Mouse (Mus musculus) CH12.LX (cell line): Measurements from ENCODE around the gene Npepps. TPM values are rescaled to one million over a fixed set of nuclear protein-coding genes. Genes with fewer than 3 reads are reported as not detected.
"Not testable (repeated sequence)": the region's sequence is repeated elsewhere in the genome, so short reads cannot be mapped to it uniquely, and the experiment has no call there.

ENCODE experiments used
- DNase-seq: peaks from one replicate; pipeline ENCODE4 v3.0.0-alpha.2; 2013; ENCODE audit errors: extremely low read depth
- H3K27ac ChIP-seq: 2 replicates; pipeline ENCODE4 v1.5.1; 2012; ENCODE audit warnings: low read depth, mild to moderate bottlenecking, control low read depth, moderate library complexity; ENCODE audit not compliant: insufficient read depth
- H3K27me3 ChIP-seq: replicated peaks from 2 replicates; pipeline ENCODE3; 2012; ENCODE audit warnings: inconsistent platforms
- H3K36me3 ChIP-seq, 2 experiments: replicated peaks in 1 of 2; 2 replicates each; pipeline versions ENCODE3 to v1.6.1; 2012; ENCODE audit warnings: inconsistent platforms in 1 of 2, low read length in 1 of 2, mild to moderate bottlenecking in 1 of 2, mixed read lengths in 1 of 2, moderate library complexity in 1 of 2; ENCODE audit not compliant: control insufficient read depth in 1 of 2, insufficient read depth in 1 of 2
- H3K4me1 ChIP-seq, 2 experiments: 2 replicates each; pipeline ENCODE4 v1.6.1; 2012; ENCODE audit warnings: inconsistent platforms in 1 of 2, moderate library complexity in 1 of 2; ENCODE audit not compliant: insufficient read depth in 2 of 2, control insufficient read depth in 1 of 2
- H3K4me2 ChIP-seq: 2 replicates; pipeline ENCODE4 v1.6.1; 2012; ENCODE audit warnings: low read depth, mild to moderate bottlenecking, control low read depth; ENCODE audit not compliant: poor library complexity, insufficient read depth, severe bottlenecking
- H3K4me3 ChIP-seq, 3 experiments: fragments of 150-350 bp in 1 of 3; sonication (generic) in 1 of 3; replicated peaks in 1 of 3; 2 replicates each; pipeline versions ENCODE3 to v1.5.1; 2011 to 2012; ENCODE audit warnings: low read depth in 2 of 3, low read length in 2 of 3, mild to moderate bottlenecking in 2 of 3, moderate library complexity in 2 of 3, control low read depth in 1 of 3, improper control_type of control experiment in 1 of 3, inconsistent platforms in 1 of 3, mixed read lengths in 1 of 3; ENCODE audit not compliant: poor library complexity in 1 of 3
- H3K79me2 ChIP-seq: replicated peaks from 2 replicates; pipeline ENCODE4 v1.6.1; 2012; ENCODE audit warnings: mild to moderate bottlenecking, moderate library complexity; ENCODE audit not compliant: control insufficient read depth, poor library complexity, insufficient read depth, severe bottlenecking; ENCODE audit errors: extremely low read depth
- H3K9ac ChIP-seq: 2 replicates; pipeline ENCODE4 v1.6.1; 2012; ENCODE audit warnings: low read depth, mild to moderate bottlenecking, control low read depth, moderate library complexity; ENCODE audit not compliant: insufficient read depth
- H3K9me3 ChIP-seq: replicated peaks from 2 replicates; pipeline ENCODE3; 2012; ENCODE audit warnings: low read length, inconsistent platforms, mixed read lengths
- BHLHE40 ChIP-seq: IDR thresholded peaks from 2 replicates; pipeline ENCODE4 v1.6.1; 2011; ENCODE audit warnings: mild to moderate bottlenecking, low read depth, low read length, improper control_type of control experiment
- CHD2 ChIP-seq: IDR thresholded peaks from 2 replicates; pipeline ENCODE4 v1.6.1; 2011; ENCODE audit warnings: low read length, improper control_type of control experiment
- CTCF ChIP-seq, 2 experiments: IDR thresholded peaks in 1 of 2; conservative IDR thresholded peaks in 1 of 2; 2 replicates each; pipeline ENCODE4 v1.5.1; 2011 to 2012; ENCODE audit warnings: low read depth in 2 of 2, low read length in 2 of 2, improper control_type of control experiment in 1 of 2, inconsistent platforms in 1 of 2, mild to moderate bottlenecking in 1 of 2, moderate library complexity in 1 of 2
- EP300 ChIP-seq: IDR thresholded peaks from 2 replicates; pipeline ENCODE4 v1.6.1; 2011; ENCODE audit warnings: low read length, improper control_type of control experiment
- ETS1 ChIP-seq: conservative IDR thresholded peaks from 2 replicates; pipeline ENCODE4 v1.6.1; 2012; ENCODE audit warnings: low read depth, mild to moderate bottlenecking, inconsistent platforms, low read length, improper control_type of control experiment, moderate library complexity
- HCFC1 ChIP-seq: IDR thresholded peaks from 2 replicates; pipeline ENCODE4 v1.6.1; 2012; ENCODE audit warnings: low read depth, mild to moderate bottlenecking, inconsistent platforms, low read length, improper control_type of control experiment
- IRF4 ChIP-seq: IDR thresholded peaks from 2 replicates; pipeline ENCODE4 v1.6.1; 2014; ENCODE audit warnings: low read depth, mild to moderate bottlenecking, inconsistent platforms, low read length, improper control_type of control experiment
- JUND ChIP-seq: conservative IDR thresholded peaks from 2 replicates; pipeline ENCODE4 v1.6.1; 2011; ENCODE audit warnings: low read depth, low read length, improper control_type of control experiment
- MAFK ChIP-seq: IDR thresholded peaks from 2 replicates; pipeline ENCODE4 v1.6.1; 2011; ENCODE audit warnings: low read length, improper control_type of control experiment; ENCODE audit not compliant: insufficient replicate concordance
- MAX ChIP-seq: IDR thresholded peaks from 2 replicates; pipeline ENCODE4 v1.6.1; 2011; ENCODE audit warnings: low read length, improper control_type of control experiment
- MAZ ChIP-seq: IDR thresholded peaks from 2 replicates; pipeline ENCODE4 v1.6.1; 2012; ENCODE audit warnings: low read depth, mild to moderate bottlenecking, inconsistent platforms, low read length, improper control_type of control experiment, moderate library complexity
- MEF2A ChIP-seq: IDR thresholded peaks from 2 replicates; pipeline ENCODE4 v1.6.1; 2014; ENCODE audit warnings: low read depth, mild to moderate bottlenecking, inconsistent platforms, low read length, improper control_type of control experiment, borderline replicate concordance
- MXI1 ChIP-seq: IDR thresholded peaks from 2 replicates; pipeline ENCODE4 v1.6.1; 2011; ENCODE audit warnings: mild to moderate bottlenecking, low read depth, low read length, improper control_type of control experiment
- RAD21 ChIP-seq: IDR thresholded peaks from 2 replicates; pipeline ENCODE4 v1.6.1; 2011; ENCODE audit warnings: low read depth, mild to moderate bottlenecking, low read length, improper control_type of control experiment, moderate library complexity
- SIN3A ChIP-seq: IDR thresholded peaks from 2 replicates; pipeline ENCODE4 v1.6.1; 2012; ENCODE audit warnings: low read length, improper control_type of control experiment, inconsistent platforms
- SMC3 ChIP-seq: IDR thresholded peaks from 2 replicates; pipeline ENCODE4 v1.6.1; 2011; ENCODE audit warnings: low read depth, low read length, improper control_type of control experiment
- TBP ChIP-seq: conservative IDR thresholded peaks from 2 replicates; pipeline ENCODE4 v1.6.1; 2011; ENCODE audit warnings: low read depth, low read length, improper control_type of control experiment
- TCF12 ChIP-seq: IDR thresholded peaks from 2 replicates; pipeline ENCODE4 v1.6.1; 2014; ENCODE audit warnings: low read depth, mild to moderate bottlenecking, inconsistent platforms, low read length, improper control_type of control experiment
- ZMIZ1 ChIP-seq: IDR thresholded peaks from 2 replicates; pipeline ENCODE4 v1.6.1; 2012; ENCODE audit warnings: low read depth, mild to moderate bottlenecking, inconsistent platforms, low read length, improper control_type of control experiment
- ZNF384 ChIP-seq: IDR thresholded peaks from 2 replicates; pipeline ENCODE4 v1.6.1; 2012; ENCODE audit warnings: low read depth, low read length, improper control_type of control experiment, inconsistent platforms
- dilution Hi-C: fragments of 300-500 bp; cut with MboI; formaldehyde crosslinking; loops from 2 replicates; pipeline ENCODE4 v1.14.3; 2020; ENCODE audit warnings: low sequenced_read_pairs; ENCODE audit not compliant: extremely low pct_unique_long_range_greater_than_20kb, extremely low pct_ligation_motif_present
- in situ Hi-C: fragments of 300-500 bp; cut with MboI; formaldehyde crosslinking; loops from 3 replicates; pipeline ENCODE4 v1.14.3; 2019; ENCODE audit warnings: low sequenced_read_pairs, low pct_ligation_motif_present, low pct_unique_long_range_greater_than_20kb, mixed read lengths
- polyA plus RNA-seq: library from polyadenylated mRNA; unstranded; fragments of >175 nt; gene quantifications from 2 replicates; pipeline ENCODE4 v1.2.1, GENCODE M21; 2012; ENCODE audit warnings: low read depth; ENCODE audit not compliant: insufficient read length
- total RNA-seq, 2 experiments: library from RNA; depleted of rRNA; stranded (reverse); fragments of 300-350 nt in 1 of 2; fragments of >200 nt in 1 of 2; gene quantifications; 2 replicates each; pipeline ENCODE4 v1.2.3; 2012 to 2014

Gene Npepps
- total and polyA plus RNA-seq, 3 experiments: 29.8 to 50.8 (median 42.5) TPM

- DNase-seq: peak; percentile 82
- H3K9ac ChIP-seq: peak overlapping the region; percentile 81
- H3K36me3 ChIP-seq: peaks cover 26 to 44% of the 10 kb centered on the region in 2 experiments
- peaks cover 7 to 35% of the 10 kb centered on the region in 2 experiments for H3K4me1 ChIP-seq
- H3K79me2 ChIP-seq, in situ Hi-C loops, H3K27me3 ChIP-seq, H3K9me3 ChIP-seq, dilution Hi-C loops: not testable (repeated sequence)
- TF ChIP-seq JUND (0 out of 2 replicates have a peak, but pooled peaks have one; percentile 4), EP300 (peak; percentile 74), IRF4 (peak; percentile 32; the same call in 1 of the 2 replicates), ETS1 (peak; percentile 35; the same call in 1 of the 2 replicates), MAZ (peak; percentile 62; the same call in 1 of the 2 replicates), MAFK (0 out of 2 replicates have a peak, but pooled peaks have one; percentile 20), CTCF (conservative IDR thresholded peaks at IDR 0.05 in 1 of 2, IDR thresholded peaks at IDR 0.05 in 1 of 2; ENCODE audit: low read depth in 2 of 2, low read length in 2 of 2) (peak; percentile 38 to 55; a peak in 3 of 4 replicates), MAX (peak; percentile 28; the same call in 1 of the 2 replicates), ZMIZ1 (peak; percentile 34; the same call in 1 of the 2 replicates), BHLHE40 (0 out of 2 replicates have a peak, but pooled peaks have one; percentile 31), MXI1 (peak; percentile 55; the same call in 1 of the 2 replicates), SIN3A (peak; percentile 46; the same call in 1 of the 2 replicates), HCFC1 (peak; percentile 29), MEF2A (0 out of 2 replicates have a peak, but pooled peaks have one; percentile 49), SMC3 (peak; percentile 28), ZNF384 (peak; percentile 78), CHD2 (peak; percentile 56; the same call in 1 of the 2 replicates)
- H3K4me2 ChIP-seq: peak overlapping the region; percentile 99
- H3K27ac ChIP-seq: peak overlapping the region; percentile 98
- peak overlapping the region in 1 of 3 experiments; percentile 23 for H3K4me3 ChIP-seq
Observed at GRCm38 (mm10) chr11:97321894-97322600, 41.6 kb upstream of the Npepps start.

GRCm38 (mm10) chr11:97321197-97321596 is 40.8 kb upstream of the Npepps start:
- Histone ChIP-seq H3K9me3 (no peaks in the 10 kb centered on the region), H3K79me2 (peaks cover 11% of the 10 kb centered on the region), H3K36me3 (peaks cover 20 to 37% of the 10 kb centered on the region in 2 experiments), H3K9ac (peak overlapping the region; percentile 58), H3K27me3 (no peaks in the 10 kb centered on the region), H3K4me2 (peak overlapping the region; percentile 80), H3K27ac (peak overlapping the region; percentile 93), H3K4me1 (peaks cover 9 to 37% of the 10 kb centered on the region in 2 experiments), H3K4me3 (no peak overlapping the region)
- peak; percentile 65 for DNase-seq
- dilution Hi-C loops: no loop called here
- in situ Hi-C loops: no loop called here
- 0 out of 2 replicates have a peak, but pooled peaks have one; percentile 18 for TF ChIP-seq TCF12
- 0 out of 2 replicates have a peak, but pooled peaks have one; percentile 24 for TF ChIP-seq SIN3A
- no peak for TF ChIP-seq TBP
- TF ChIP-seq ETS1: peak; percentile 41; the same call in 1 of the 2 replicates
- TF ChIP-seq ZNF384: peak; percentile 35; the same call in 1 of the 2 replicates
- TF ChIP-seq CTCF (conservative IDR thresholded peaks at IDR 0.05 in 1 of 2, IDR thresholded peaks at IDR 0.05 in 1 of 2; ENCODE audit: low read depth in 2 of 2, low read length in 2 of 2): peak in 1 of 2 experiments; percentile 29; a peak in 2 of 4 replicates
- no peak for TF ChIP-seq RAD21
